Mouse (Mus musculus): ENCODE results near the gene Gm9837. TPM values are rescaled to one million over a fixed set of nuclear protein-coding genes. Genes with fewer than 3 reads are reported as not detected.
"Not testable (repeated sequence)": the region's sequence is repeated elsewhere in the genome, so short reads cannot be mapped to it uniquely, and the experiment has no call there.

Gm9837 gene
- polyA plus RNA-seq, 2 experiments from 2014 or later: not detected

DNA sequence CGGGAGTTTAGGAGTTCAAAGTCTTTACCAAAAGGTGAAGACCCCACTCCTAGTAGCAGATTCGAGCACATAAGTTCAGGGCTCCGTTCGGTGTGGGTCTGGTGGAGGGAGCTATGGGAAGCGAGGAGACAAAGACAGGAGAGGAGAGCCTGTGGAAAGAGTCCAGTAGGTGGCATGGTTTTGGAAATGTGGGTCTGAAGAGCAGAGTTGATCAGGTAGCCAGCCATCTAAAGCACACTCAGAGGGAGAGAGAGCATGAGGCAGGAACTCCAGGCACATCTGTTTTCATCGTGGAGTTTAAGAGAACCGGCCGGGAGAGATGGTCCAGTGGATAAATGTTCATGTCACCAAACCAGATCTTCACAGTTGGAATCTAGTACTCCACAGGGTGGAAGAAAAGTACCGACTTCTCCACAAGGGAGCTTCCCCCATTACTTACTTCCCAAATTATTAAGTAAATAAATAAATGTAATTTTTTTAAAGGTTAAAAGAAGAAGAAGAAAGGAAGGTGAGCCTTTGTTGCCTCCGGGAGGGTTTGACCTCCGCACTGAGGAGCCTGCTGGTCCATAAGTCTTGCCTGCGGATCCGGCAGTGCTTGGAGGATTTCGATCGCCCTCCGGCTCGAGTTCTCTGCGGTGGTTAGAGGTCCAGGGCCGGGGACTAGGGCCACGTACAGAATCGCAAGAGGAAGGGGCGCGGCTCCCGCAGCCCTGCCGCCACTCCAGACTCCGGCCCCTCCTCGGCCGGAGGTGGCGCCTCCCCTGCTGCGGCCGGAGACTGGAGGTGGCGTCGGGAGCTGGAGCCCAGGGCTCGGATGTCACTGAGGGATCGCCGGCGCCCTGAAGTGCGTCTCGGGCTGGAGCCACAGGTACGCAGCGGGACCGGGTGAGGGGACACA, 13.6 kb downstream of the Gm9837 start, which contains the start of the genes Gm10447 and Shroom1:
Gene Gm10447, minus strand, starts transcription at position 637 of the 898 bp plus-strand sequence.
Gene Shroom1, plus strand, starts transcription at position 732 of the 898 bp plus-strand sequence.
- no peak for ATAC-seq

DNA sequence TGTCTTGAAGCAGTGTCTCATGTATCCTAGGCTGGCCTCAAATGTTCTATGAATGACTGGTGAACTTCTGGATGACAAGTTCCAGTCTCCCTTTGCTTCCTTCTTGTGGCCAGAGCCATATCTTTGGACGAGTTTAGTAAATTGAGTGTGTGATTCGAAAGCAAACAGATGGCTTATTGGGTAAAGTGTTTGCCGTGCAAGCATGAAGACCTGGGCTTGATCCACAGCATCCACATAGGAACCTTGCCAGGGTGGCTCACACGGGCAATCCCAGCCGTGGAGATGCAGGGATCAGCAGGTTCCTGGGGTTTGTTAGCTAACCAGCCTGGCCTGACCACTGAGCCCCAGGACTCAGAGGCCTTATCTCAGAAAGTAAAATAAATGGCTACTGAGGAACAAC, 17.2 kb downstream of the Gm9837 start:
- ATAC-seq: no peak

DNA sequence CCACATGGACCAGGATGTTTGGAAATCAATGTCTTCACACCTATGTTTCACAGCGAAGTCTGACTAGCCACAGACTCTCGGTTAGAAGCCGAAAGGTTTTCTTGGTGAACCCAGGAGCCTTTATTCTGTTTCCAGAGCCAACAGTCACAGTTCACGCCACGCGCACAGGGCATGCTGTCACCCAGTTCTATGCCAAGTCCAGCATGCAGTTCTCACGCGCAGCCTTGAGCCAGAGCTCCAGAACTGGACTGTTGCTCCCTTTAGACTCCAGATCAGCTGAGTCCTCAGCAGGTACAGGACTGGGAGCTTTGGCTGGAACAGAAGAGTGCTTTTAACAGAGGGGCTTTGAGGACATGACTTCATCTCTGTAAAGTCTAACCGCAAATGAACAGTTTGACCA, 17.9 kb downstream of the Gm9837 start:
- ATAC-seq: no peak

DNA sequence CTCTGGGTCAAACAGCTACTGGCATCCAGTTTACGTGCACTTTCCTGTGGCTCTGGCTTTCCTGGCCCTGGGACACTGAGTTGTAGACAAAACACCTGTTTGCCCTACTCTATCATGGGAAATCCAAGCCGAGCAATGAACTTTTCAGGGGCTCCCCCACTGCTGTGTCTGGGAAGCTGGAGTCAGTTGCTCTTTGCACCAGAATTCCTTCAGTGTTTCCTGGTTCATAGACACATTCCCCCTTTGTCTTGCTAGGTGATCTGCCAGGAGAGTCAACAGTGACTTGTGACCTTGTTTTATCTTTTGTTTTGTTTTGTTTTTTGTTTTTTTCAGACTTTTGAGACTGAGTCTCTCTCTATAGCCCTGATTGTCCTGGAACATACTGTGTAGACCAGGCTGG, 18.9 kb downstream of the Gm9837 start:
- ATAC-seq: no peak

DNA sequence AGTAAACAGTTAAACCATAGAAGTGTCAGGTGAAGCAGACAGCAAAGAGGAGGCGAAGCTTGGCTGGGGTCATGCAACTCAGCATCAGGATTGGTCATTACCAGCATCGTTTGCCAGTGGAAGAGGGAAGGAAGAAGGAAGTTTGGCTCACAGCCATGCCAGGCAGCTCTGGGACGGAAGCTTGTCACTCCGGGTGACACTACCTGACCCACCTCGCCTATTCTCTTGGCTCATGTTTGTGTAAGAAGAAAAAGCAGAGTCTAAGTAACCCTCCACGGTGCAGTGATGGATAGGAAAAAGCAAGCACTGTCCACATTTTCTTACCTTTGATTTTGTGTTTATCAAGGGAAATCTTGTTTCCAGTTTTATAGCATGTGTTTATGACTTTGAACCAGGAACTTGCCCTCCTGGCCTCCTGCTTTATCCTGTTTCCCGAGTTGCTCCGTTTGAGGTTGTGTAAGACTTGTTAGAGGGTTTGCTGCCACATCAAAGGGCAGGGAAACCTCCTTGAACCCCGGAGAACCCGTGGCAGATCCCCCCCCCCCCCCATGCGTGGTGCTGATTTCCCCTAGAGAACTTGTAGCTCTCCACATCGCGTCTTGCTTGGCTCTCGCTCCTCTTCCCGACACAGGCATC, 20.1 kb downstream of the Gm9837 start:
- no peak for ATAC-seq

DNA sequence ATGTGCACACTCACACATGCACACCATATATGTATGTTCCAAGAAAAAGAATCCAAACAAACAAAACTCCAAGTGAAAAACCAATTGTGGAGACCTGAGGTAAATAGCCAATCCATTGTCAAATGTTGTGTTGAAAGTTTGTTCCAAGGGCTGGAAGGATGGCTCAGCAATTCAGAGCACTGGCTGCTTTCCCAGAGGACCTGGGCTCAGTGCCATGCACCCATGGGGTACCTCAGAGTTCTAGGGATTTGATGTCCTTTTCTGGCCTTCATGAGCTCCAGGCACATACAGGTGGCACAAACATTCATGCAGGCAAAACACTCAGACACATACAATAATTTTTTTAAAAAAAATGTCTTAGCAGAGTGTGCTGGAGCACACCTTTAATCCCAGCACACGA, 21.8 kb downstream of the Gm9837 start:
- ATAC-seq: no peak

DNA sequence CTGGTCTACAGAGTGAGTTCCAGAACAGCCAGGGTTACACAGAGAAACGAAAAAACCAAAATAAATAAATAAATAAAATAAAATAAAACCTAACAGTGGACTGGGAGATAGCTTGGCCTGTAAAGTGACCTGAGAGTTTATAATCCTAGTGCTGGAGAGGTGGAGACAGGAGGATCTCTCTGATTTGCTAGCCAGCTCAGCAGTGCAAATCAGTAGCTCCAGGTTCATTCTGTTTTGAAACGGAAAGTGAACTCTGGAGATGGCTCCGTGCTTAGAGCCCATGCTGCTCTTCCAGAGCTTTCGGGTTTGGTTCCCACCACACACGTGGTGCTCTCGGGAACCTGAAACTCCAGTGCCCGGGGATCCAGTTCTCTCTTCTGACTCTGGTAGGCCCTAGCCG, 22.3 kb downstream of the Gm9837 start:
- ATAC-seq: no peak

DNA sequence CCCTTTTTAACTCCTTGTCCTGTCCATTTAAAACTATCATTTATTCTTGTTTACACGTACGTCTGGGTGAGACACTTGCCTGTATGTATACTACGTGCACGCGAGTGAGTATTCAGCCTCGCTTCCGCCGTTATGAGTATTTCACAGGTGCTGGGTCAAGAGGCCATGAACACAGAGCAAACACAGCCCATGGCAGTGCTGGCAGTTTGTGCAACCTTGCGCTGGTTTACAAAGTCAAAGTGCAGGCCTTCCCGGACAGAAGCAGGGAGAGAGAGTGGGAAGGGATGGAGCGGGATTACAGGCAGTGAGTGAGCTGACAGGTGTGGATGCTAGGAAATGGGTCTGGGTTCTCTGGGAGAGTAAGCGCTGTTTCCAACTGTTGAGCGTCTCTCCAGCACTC, 24.1 kb downstream of the Gm9837 start:
- ATAC-seq: no peak

DNA sequence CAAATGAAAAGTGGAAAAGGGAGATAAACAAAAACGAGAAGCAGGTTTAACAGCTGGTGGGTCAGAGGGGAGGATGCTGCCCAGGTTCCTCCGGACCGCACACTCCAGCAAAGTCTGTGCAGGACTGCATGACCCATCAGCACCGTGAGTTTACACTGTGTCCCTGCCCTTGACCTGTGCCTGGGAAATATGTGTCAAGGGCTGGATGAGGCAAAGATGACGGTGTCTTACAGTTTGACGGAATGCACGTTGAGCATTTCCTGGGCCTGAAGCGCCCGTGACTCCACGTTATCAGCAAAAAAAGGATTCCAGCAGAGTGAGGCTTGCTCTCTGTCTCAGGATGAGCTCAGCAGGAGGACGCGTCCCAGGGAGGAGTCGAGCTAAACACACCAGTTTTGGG, 24.7 kb downstream of the Gm9837 start:
- no peak for ATAC-seq

DNA sequence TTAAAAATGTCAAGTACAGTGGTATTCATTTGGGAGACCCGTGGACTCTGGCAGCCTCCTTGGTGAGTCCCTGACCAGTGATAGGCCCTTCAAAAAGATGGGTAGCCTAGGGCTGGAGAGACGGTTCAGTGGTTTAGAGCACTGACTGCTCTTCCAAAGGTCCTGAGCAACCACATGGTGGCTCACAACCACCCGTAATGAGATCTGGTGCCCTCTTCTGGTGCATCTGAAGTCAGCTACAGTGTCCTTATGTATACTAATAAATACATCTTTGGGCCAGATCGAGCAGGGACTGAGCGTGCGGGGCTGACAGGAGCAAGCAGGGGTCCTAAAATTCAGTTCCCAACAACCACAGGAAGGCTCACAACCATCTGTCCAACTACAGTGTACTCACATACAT, 26.4 kb downstream of the Gm9837 start:
- no peak for ATAC-seq

DNA sequence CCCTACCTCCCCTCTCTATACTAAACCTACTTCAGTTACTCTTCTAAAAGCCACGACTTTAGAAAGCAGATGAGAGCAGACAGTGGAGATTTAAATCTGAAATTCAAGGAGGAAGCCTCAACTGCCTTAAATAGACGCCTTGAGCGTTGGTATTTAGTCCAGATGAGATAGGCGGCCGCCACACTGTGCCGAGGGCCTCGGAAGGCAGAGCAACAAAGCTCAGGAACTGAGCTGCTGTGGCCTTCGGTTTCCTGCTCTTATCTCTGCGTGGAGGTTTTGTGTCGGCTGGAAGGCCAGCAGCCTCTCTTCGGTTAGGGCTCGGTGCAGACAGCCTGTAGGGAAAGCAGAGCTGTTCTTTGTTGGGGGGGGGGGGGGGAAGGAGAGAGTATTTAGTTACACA, 28.4 kb downstream of the Gm9837 start:
- ATAC-seq: no peak

DNA sequence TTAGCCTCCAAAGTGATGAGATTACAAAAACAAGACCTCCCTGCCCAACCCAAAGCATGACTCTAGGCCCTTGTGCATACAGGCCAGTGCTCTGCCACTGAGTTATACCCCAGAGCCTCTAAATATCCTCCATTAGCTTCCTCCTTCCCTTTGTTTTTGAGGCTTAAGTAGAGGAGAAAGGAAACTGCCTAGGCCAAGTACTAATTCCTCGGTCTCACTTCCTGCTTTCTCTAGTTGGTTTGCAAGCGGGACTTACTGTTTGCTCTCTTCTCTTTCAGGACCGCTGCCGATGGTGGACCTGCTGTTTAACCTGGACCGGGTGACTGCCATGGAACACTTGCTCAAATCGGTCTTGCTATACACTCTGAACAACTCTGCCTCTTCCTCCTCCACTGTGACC, 33.9 kb downstream of the Gm9837 start:
- ATAC-seq: no peak

DNA sequence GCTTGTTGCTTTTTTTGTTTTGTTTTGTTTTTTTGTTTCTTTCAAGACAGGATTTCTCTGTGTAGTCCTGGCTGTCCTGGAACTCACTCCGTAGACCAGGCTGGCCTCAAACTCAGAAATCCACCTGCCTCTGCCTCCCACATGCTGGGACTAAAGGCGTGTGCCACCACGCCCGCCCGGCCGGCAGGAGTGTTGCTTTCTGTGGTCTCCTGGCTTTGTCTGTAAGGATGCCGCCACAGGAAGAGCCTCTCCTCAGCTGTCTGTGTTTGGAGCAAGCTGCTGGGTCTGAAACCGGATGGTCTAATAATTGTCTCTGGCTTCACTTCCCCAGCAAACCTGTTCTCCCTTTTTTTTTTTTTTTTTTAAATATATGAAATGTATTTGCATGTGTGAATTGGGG, 34.8 kb downstream of the Gm9837 start:
- ATAC-seq: no peak

DNA sequence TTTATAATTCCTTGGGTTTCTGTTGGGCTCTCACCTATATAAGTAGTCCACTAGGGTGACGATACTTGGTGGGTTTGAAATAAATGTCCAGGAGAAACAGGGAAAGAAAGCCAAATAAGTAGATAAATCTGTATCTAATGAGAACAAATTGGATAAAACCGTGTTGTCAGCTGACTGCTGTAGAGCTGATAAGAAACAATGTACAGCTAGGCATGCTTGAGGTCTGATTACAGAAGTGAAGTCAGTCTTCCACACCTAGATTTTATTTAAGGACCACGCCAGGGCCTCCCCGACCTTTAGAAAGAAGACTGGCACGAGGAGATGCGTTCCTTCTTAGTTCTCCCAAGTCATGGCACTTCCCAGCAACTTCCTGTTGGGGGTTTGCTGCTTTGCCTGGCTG, 37.2 kb downstream of the Gm9837 start:
- no peak for ATAC-seq

DNA sequence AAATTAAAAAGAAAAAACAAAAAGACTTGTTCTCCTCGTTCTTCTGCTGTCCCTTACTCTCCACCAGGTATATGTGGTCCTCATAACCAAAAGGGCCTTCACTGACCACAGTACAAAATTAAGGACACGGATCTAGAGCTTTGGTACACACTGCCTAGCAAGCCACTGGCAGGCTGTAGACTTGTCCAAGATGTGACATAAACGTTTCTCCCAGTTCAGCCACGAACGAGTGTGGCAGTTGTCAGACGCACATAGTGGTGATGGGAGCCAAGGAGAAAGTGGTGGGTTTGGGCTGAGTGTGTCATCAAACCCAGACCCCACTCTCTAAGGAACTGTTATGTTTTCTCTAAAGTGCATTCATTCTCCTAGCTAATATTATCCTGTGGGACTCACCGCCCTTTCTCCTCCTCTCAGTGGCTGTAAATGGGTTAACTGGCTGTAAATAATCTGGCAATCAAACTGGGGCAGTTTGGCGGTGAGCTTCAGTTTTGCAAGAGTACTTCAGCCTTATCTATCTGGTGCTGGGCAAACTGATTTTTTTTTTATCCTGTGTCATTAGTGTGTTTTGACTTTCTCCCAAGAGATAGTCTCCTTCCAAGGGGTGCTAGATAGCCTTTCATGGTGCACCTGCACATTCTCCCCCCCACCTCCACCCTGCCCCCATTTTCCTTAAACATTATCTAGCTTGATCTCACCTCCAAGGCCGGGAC, 38.8 kb downstream of the Gm9837 start:
- ATAC-seq: no peak

DNA sequence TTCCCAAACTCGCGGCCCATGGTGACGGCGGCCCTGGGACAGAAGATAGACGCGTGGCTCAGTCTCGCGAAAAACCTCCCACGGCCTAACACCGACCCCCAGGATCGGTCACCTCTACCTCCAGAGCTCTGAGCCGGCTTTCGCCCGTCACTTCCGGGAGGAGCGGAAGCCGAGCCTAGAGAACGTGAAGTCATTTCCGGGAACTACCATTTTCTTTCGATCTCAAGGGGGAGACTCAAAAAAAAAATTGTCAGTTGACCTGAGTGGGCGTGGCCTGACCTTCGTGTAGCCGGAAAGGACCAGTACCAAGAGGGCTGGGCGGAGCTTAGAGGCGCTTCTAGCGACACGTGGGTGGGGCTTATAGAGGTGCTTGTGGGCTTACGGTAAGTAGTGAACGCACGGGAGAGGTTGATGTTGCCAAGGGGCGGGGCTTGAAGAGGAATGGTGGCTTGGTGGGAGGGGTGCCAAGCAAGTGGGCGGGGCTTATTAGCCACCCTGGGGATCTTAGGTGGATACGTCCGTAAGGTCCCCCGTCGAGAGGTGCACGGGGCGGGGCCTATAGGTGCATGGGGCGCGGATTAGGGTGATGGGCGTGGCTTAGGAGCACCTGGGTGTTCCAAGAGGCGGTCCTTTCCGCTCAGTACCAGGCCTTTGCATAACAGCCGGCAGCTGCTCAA, 39.5 kb downstream of the Gm9837 start, which contains the start of the genes Uqcrq and Gdf9:
Gene Uqcrq, minus strand, starts transcription at position 162 of the 677 bp plus-strand sequence.
Gene Gdf9, plus strand, starts transcription at position 354 of the 677 bp plus-strand sequence.
- ATAC-seq: peak; percentile 91

DNA sequence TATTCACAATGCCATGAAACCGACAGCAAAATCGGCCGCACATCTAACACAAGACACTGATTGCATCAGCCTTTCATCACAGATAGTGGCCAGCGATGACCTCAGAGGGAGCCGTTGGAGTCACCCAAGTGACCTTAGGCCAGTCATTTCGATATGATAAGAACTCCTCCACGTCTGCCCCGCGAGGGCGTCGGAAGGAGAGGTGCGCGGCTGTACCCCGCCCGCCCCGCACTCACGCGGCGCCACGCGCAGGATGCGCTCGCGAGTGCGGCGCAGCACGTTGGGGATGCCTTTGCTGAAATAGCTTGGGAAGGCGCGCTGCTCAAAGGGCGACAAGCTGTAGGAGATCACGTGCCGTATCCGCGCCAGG, 40.0 kb downstream of the Gm9837 start:
- ATAC-seq: peak; percentile 29

DNA sequence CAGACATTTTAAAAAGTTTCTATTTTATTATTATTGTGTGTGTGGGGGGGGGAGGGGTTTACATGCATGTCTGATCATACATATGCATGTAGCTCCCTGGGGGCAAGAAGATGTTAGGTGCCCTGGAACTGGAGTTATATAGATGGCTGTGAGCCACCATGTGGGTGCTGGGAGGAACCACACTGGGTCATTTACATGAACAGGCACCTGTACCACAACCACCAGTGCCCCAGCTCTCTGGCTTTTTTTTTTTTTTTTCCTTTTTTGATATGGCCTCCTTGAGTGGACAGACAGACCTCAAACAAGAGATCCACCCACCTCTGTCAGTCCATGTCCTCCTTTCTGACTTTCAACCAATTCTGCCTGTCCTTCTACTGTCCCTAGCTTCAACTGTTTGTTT, 41.1 kb downstream of the Gm9837 start:
- no peak for ATAC-seq

DNA sequence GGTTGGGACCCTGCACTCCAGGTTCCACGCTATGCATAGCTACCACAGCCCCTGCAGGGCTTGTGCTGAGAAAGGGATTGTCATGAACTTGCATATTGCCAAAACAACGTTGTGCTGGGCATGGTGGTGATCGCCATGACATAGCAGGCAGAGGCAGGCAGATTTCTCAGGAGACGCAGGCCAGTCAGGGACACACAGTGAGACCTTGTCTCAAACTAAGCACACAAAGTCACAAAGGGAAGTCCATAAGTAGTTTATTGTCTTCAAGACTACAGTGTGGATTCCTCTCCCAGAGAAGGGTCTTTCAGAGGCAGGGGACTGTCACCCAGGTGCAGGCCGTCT, 41.6 kb downstream of the Gm9837 start:
- no peak for ATAC-seq

DNA sequence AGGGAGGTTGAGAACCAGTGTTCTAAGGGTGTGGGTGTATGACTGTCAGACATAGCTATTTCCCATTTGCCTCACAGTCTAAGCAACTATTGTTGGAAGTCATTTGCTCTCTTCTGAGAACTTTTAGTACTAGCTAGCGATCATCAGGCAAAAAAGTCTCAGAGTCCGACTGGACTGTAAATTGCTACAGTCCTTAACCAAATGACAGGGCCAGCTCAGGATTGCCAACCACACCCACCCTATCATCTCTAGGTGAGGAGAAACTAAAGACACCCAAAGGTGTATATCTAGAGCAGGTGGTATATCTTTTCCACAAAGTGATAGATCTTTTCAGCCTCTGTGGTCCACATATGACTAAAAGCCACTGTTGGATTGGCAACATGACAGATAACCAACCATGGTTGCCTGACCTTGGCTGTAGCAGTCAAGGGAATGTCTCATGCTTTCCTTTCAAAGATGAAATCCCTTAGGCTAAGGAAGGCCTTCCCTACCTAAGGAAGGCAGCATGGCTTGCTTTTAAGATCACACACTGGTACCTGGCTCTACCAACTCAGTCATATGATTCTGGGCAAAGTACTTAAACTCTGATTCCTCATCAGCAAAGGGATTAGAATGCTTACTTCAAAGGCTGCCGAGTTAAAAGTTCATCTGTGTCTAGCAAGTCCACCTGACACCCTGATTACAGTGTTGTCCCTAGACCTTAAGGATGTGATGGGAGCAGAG, 42.1 kb downstream of the Gm9837 start:
- no peak for ATAC-seq

DNA sequence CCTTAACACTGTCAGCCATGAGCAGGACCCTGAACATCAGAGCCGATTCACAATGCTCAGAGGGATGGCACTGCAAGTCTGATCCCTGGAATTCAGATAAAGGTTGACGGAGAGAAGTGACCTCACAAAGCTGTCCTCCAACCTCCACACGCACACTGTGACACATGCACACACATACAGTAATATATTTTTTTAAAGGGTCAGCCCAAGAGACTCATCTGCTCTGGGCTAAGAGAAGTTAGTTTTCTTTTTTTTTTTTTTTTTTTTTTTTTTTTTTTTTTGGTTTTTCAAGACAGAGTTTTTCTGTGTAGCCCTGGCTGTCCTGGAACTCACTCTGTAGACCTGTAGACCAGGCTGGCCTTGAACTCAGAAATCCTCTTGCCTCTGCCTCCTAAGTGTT, 43.4 kb downstream of the Gm9837 start:
- not testable (repeated sequence) for ATAC-seq

DNA sequence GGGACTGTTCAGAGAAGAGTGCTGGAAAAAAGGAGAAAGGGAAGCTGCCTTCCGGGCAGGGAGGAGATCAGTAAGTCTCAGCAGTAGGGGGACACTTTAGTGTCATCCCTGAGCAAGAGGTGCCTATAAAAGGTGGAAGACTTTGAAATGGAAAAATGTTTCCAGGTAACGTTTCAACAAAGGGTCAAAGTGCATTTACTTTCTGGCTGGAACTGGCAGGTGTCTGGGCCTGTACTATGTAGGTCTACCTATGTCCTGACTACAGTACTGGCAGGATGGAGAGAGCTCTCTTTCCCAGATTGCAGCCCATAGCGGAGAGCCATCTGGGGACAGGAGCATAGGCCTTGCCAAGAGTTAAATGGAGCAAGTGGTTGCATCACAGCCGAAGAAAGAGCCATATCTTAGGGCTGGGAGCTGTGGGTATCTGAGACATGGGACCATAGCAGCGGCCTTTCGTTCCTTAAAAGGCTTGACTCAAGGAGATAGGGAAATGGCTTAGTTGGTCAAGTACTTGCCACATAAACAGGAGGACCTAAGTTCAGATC, 44.5 kb downstream of the Gm9837 start:
- no peak for ATAC-seq

Data from activated CD4-positive, CD25-positive, alpha-beta regulatory T cell, adult 4 months (primary cell).